Mouse (Mus musculus): ENCODE results near the gene Pard3.

DNA sequence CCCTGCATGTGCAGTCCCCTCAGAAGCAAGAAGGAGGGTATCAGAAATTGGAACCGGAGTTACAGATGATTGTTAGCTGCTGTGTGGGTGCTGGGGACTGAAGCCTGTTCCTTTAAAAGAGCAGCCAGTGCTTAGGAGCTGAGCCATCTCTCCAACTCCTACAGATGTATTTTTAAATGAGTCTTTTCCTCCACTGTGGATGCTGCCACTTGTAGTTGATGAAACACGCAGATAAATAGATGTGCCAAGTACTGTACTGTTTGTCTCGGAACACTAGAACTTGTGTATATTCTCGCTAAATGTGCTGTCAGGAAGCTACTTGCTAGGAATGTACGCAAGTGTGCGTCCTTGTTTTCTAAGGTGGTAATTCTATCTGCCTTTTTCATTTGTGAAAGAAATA lies 110.7 kb downstream of the Pard3 start:
- TF ChIP-seq POLR2A (IDR thresholded peaks at IDR 0.05; ENCODE audit: low read depth, low read length) (no peak), CTCF (conservative IDR thresholded peaks at IDR 0.05; ENCODE audit: insufficient read depth, insufficient read length, low read depth, low read length) (no peak)
